Mouse (Mus musculus): ENCODE results near the gene St3gal4. TPM values are rescaled to one million over a fixed set of nuclear protein-coding genes. Genes with fewer than 3 reads are reported as not detected.

St3gal4 gene
- polyA plus RNA-seq, 1 experiment from 2014 or later: 10.7 TPM

DNA sequence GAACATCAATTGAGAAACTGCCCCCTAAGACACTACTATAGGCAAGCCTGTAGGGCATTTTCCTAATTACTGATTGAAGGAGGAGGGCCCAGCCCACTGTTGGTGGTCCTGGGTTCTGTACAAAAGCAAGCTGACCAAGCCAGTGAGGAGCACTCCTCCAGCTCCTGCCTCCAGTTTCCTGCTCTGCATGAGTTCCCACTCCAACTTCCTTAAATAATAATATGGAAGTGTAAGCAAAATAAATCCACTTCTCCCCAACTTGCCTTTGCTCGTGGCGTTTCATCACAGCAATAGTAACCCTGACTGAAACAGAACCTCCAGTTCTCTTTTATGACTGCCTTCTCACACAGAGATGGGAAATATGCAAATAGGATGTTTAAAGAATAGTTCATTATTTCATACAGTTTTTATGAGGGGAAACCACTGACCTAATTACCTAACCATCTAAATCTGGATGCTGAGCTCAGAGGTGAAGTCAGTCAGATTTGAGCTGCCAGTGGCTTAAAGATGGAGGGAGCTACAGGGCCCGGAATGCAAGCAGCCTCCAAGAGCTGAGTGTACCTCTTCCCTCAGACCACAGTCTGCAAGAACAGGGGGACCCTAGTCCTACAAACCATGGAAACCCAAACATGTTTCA lies 69.1 kb downstream of the St3gal4 start:
- Histone ChIP-seq H3K27me3 (ENCODE audit: low read depth, poor library complexity, severe bottlenecking) (no peaks in the 10 kb centered on the region), H3K4me1 (peaks cover 8% of the 10 kb centered on the region), H3K9me3 (replicated peaks) (no peaks in the 10 kb centered on the region), H3K27ac (replicated peaks) (no peak overlapping the region), H3K4me3 (no peak overlapping the region), H3K36me3 (peaks cover 28% of the 10 kb centered on the region)
- DNase-seq (ENCODE audit: low spot score): no peak
- 88% methylated on average over 3 of the region's 3 CpGs for WGBS

DNA sequence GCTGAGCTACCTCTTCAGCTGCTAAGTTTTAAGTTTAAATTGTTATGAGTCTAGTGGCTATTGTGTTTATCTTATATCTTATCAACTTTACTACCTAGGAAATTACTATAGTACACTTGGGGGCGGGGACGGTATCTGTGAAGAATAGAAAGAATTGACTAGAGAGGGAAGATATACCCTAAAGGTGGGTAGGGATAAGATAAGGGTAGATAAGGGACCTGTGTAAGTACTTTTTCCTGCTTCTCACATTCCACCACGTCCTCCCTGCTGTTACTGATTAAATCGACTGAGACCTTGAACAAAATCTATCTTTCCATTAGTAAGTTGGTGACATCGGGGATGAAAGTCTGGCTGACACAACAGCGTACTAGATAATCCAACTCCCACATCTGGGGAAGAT lies 70.6 kb downstream of the St3gal4 start:
- 92% methylated on average over 6 of the region's 6 CpGs for WGBS
- Histone ChIP-seq H3K9me3 (replicated peaks) (no peaks in the 10 kb centered on the region), H3K27ac (replicated peaks) (no peak overlapping the region), H3K4me3 (no peak overlapping the region), H3K27me3 (ENCODE audit: low read depth, poor library complexity, severe bottlenecking) (no peaks in the 10 kb centered on the region), H3K36me3 (peaks cover 28% of the 10 kb centered on the region), H3K4me1 (peaks cover 24% of the 10 kb centered on the region)
- DNase-seq (ENCODE audit: low spot score): no peak

DNA sequence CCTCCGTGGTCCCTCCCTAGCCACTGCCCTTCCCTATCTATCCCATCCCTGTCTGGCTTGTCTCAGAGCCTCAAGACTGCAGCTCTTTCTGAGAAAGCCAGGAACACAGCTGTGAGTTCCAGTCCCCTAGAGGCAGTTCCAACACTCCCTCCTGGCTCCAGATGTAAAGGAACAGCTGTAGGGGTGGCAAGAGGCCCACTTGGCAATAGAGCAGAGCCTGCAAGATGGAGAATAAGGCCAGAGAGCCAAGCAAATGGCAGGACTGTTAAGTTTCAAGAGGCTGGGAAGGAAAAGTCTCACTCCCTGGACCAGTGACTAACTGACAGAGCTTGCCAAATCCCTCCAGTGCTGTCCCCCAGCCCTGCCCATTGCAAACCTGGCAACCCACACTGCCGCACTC lies 73.3 kb downstream of the St3gal4 start:
- no peaks in the 10 kb centered on the region for H3K9me3 ChIP-seq (replicated peaks)
- H3K4me3 ChIP-seq: no peak overlapping the region
- peaks cover 26% of the 10 kb centered on the region for H3K4me1 ChIP-seq
- no peaks in the 10 kb centered on the region for H3K27me3 ChIP-seq (ENCODE audit: low read depth, poor library complexity, severe bottlenecking)
- H3K27ac ChIP-seq (replicated peaks): 0 out of 2 replicates have a peak overlapping the region, but pooled peaks have one; percentile 17
- 85% methylated on average over 2 of the region's 2 CpGs for WGBS
- H3K36me3 ChIP-seq: peaks cover 11% of the 10 kb centered on the region; the same call in 1 of the 2 replicates
- no peak for DNase-seq (ENCODE audit: low spot score)

DNA sequence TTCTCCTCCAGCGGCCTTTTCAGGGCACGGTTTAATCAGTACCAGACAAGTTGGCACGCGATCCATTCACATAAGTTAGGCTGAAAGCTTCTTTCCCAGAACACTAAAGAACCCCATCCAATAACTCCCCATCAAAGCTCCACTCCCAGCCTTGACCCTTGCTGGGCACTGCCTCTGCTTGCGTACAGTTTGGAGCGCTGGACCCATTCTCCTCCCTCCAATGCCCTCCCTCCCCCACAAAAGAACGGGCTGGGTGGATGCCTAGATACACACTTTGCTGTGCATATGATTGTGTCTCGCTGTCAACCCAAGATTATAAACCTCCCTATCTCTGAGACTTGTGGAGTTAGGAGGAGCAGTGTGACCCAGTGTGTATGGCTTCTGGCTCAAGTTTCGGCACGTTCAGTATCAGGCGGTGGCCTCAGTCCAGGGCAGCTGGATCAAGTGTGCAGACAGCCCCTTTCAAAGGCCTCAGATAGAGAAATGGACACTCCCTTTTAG lies 74.0 kb downstream of the St3gal4 start:
- DNase-seq (ENCODE audit: low spot score): no peak
- Histone ChIP-seq H3K9me3 (replicated peaks) (no peaks in the 10 kb centered on the region), H3K36me3 (peaks cover 11% of the 10 kb centered on the region; the same call in 1 of the 2 replicates), H3K4me3 (no peak overlapping the region), H3K4me1 (peaks cover 26% of the 10 kb centered on the region), H3K27me3 (ENCODE audit: low read depth, poor library complexity, severe bottlenecking) (no peaks in the 10 kb centered on the region), H3K27ac (replicated peaks) (peak overlapping the region; percentile 80; the same call in 1 of the 2 replicates)
- 78% methylated on average over 11 of the region's 11 CpGs for WGBS

DNA sequence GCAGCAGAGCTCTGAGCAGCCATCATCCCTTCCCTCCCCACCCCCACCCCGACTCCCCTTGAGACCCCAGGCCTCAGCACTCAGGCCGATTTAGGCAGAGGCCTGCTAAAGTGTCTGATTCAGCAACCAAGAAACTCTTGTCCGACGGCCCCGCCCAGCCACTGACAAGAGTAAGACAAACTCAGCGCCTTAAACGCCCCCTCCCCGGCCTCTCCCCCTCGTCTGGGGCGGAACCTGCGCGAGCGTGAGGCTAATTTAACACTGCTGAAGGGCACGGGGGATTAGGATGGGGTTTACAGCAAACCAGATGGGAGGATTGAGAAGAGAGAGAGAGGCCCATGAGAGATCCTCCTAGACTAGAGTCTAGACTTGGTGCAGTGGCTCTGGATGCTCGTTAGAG lies 74.6 kb downstream of the St3gal4 start:
- peak; percentile 65 for DNase-seq (ENCODE audit: low spot score)
- no peaks in the 10 kb centered on the region for H3K27me3 ChIP-seq (ENCODE audit: low read depth, poor library complexity, severe bottlenecking)
- H3K9me3 ChIP-seq (replicated peaks): no peaks in the 10 kb centered on the region
- H3K27ac ChIP-seq (replicated peaks): peak overlapping the region; percentile 80
- peaks cover 11% of the 10 kb centered on the region; the same call in 1 of the 2 replicates for H3K36me3 ChIP-seq
- 6% methylated on average over 15 of the region's 15 CpGs for WGBS
- peak overlapping the region; percentile 23; the same call in 1 of the 2 replicates for H3K4me3 ChIP-seq
- peaks cover 26% of the 10 kb centered on the region for H3K4me1 ChIP-seq

DNA sequence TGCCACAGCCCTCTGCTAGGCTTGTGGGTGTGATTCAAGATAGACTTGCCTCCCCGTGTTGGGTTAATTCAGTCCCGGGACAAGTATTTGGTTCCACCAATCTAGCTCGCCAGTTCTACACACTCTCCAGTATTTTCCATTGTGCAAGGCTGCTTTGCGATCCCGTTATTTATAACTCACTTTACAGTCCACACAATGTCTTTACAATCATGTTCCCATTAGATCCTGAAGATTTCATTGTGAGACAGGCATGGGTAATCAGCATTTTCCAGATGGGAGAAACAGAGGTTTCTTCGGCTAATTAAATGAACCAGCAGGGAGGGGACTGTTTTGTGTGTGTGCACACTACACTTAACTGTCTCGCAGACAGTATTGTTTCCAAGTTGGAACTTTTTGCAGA lies 75.4 kb downstream of the St3gal4 start:
- DNase-seq (ENCODE audit: low spot score): no peak
- Histone ChIP-seq H3K36me3 (peaks cover 11% of the 10 kb centered on the region; the same call in 1 of the 2 replicates), H3K9me3 (replicated peaks) (no peaks in the 10 kb centered on the region), H3K4me3 (no peak overlapping the region), H3K4me1 (peaks cover 26% of the 10 kb centered on the region), H3K27me3 (ENCODE audit: low read depth, poor library complexity, severe bottlenecking) (no peaks in the 10 kb centered on the region), H3K27ac (replicated peaks) (peak overlapping the region; percentile 80)
- WGBS: 79% methylated on average over 7 of the region's 7 CpGs

DNA sequence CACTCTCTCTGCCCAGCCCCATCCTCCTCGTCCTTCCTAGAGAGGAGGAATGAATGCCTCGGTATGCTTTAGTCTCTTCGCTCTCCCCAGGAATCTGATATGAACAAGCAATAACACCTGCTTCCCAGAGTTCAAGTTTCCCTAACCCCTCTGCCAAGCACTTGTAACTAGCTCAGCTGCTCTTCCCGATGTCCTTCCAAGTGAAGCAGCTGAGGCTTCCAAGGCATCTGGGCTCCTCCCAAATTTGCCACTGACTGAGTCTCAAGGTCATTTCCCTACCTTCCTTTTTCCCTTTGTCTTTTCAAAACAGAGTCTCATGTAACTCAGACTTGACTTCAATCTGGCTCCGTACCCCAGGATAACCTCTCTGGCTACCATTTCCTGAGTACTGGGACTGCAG lies 77.6 kb downstream of the St3gal4 start:
- Histone ChIP-seq H3K36me3 (no peaks in the 10 kb centered on the region), H3K9me3 (replicated peaks) (no peaks in the 10 kb centered on the region; the same call in 1 of the 2 replicates), H3K27ac (replicated peaks) (no peak overlapping the region), H3K4me1 (peaks cover 26% of the 10 kb centered on the region), H3K4me3 (no peak overlapping the region), H3K27me3 (ENCODE audit: low read depth, poor library complexity, severe bottlenecking) (no peaks in the 10 kb centered on the region)
- WGBS: 72% methylated on average over 5 of the region's 5 CpGs
- no peak for DNase-seq (ENCODE audit: low spot score)

DNA sequence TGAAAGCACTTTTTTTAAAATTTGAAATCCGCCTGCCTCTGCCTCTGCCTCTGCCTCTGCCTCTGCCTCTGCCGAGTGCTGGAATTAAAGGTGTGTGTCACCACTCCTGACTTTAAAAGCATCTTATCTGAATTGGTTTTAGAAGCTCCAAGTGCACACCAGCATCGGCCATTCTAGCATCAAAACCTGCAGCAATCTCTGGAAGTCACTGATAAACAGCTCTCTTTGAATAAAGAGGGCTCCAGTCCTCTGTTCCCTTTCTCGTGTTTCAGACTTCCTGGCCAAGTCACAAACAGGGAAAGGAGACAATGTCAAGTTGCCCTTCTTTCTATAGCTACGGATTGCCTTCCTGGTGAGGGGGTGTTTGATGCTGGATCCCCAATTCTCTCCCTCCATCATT lies 79.2 kb downstream of the St3gal4 start:
- WGBS: 77% methylated on average over 5 of the region's 5 CpGs
- Histone ChIP-seq H3K27me3 (ENCODE audit: low read depth, poor library complexity, severe bottlenecking) (no peaks in the 10 kb centered on the region), H3K4me3 (no peak overlapping the region), H3K36me3 (no peaks in the 10 kb centered on the region), H3K9me3 (replicated peaks) (no peaks in the 10 kb centered on the region; the same call in 1 of the 2 replicates), H3K4me1 (peaks cover 21% of the 10 kb centered on the region), H3K27ac (replicated peaks) (no peak overlapping the region)
- DNase-seq (ENCODE audit: low spot score): no peak

DNA sequence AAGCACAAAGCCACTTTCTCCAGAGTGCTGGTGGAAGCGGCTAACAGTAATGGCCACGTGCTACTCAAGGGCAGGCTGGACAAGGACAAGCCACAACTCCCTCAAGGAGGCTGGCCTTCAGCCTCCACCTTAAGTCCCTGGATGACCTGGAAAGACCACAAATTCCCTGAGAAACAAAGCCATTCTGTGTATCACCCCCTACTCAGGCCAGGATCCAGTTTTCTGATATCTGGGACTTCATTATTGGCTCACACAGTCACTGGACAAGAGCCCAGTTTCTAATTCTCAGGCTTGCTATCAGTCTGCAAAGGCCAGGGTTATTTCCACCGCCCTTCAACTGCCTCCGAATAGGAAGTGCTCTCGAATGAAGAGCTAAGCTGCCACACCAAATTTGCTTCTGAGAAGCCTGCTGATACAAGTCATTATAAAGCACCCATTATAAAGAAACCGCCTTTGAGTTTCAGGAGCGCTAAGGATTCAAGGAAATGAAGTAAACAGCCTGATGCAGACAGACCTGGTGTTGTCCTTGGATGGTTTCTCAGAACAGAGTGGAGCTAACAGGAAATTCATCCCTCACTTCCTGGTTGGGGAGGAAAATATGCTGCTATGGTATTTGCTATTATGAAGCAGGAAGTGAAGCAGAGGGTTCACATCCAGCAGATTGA lies 80.0 kb downstream of the St3gal4 start:
- Histone ChIP-seq H3K4me3 (no peak overlapping the region), H3K4me1 (peaks cover 15% of the 10 kb centered on the region), H3K36me3 (no peaks in the 10 kb centered on the region), H3K27me3 (ENCODE audit: low read depth, poor library complexity, severe bottlenecking) (no peaks in the 10 kb centered on the region), H3K27ac (replicated peaks) (peak overlapping the region; percentile 33; the same call in 1 of the 2 replicates), H3K9me3 (replicated peaks) (no peaks in the 10 kb centered on the region; the same call in 1 of the 2 replicates)
- DNase-seq (ENCODE audit: low spot score): no peak
- WGBS: 80% methylated on average over 7 of the region's 7 CpGs

DNA sequence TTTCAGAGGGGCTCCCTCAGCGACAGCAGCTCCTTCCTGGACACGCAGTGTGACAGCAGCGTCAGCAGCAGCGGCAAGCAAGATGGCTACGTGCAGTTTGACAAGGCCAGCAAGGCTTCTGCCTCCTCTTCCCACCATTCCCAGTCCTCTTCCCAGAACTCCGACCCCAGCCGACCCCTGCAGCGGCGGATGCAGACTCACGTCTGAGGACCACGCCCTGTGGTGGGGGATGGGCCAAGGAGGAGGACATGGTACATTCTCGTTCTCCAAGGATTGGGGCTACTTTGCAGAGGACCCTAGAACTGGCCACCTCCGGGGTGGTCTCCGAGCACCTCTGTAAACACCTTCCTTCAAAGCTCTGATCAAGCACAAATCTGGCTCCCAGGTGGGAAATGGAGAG lies 84.0 kb downstream of the St3gal4 start:
- WGBS: 52% methylated on average over 14 of the region's 14 CpGs
- no peak for DNase-seq (ENCODE audit: low spot score)
- H3K4me1 ChIP-seq: peaks cover 12% of the 10 kb centered on the region; the same call in 1 of the 2 replicates
- H3K36me3 ChIP-seq: no peaks in the 10 kb centered on the region
- H3K27ac ChIP-seq (replicated peaks): no peak overlapping the region
- H3K4me3 ChIP-seq: no peak overlapping the region
- no peaks in the 10 kb centered on the region; the same call in 1 of the 2 replicates for H3K9me3 ChIP-seq (replicated peaks)
- no peaks in the 10 kb centered on the region for H3K27me3 ChIP-seq (ENCODE audit: low read depth, poor library complexity, severe bottlenecking)

DNA sequence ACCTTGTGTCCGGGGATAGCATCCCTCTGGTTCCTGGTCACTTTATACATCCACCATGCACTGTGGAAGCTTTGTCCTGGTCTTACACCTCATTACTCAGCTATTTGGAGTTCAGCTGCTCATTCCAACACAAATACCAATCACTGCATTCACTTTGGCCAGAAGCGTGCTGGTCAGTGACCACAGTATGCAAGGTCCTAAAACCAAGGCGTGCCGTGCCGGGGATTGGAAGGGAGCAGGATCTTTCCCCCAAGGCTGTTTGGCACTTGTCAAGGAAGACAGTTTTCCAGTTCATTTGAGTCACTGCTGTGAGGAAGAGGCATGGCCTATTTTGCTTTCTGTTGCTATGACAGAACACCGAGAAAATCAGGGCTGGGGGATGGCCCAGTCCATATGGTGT lies 86.6 kb downstream of the St3gal4 start:
- no peak for DNase-seq (ENCODE audit: low spot score)
- WGBS: 81% methylated on average over 6 of the region's 6 CpGs

DNA sequence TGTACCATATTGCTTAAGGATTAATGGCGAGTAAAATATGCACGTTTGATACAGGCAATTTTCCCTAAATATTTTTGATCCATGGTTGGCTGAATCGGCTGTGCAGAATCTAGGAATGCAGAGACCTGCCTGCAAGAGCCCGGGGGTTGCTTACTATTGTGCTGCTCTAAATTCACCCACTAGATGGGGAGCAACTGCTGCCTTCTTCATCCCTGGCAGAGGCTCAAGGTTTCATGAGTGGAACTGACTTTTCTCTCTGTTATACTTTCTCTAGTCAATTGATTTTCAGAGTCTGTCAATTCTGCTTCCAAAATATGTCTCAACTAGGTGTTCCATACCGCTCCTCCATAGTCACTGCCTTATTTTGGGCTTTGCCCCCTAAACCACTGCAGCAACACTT lies 88.2 kb downstream of the St3gal4 start:
- no peak overlapping the region for H3K4me3 ChIP-seq
- H3K36me3 ChIP-seq: no peaks in the 10 kb centered on the region
- H3K27ac ChIP-seq (replicated peaks): no peak overlapping the region
- no peaks in the 10 kb centered on the region for H3K9me3 ChIP-seq (replicated peaks)
- peaks cover 4% of the 10 kb centered on the region for H3K27me3 ChIP-seq (ENCODE audit: low read depth, poor library complexity, severe bottlenecking)
- 85% methylated on average over 5 of the region's 5 CpGs for WGBS
- no peak for DNase-seq (ENCODE audit: low spot score)
- H3K4me1 ChIP-seq: peaks cover 12% of the 10 kb centered on the region; the same call in 1 of the 2 replicates

More for the DNA sequence above, 86.6 kb downstream of the St3gal4 start:
- Histone ChIP-seq H3K9me3 (replicated peaks) (no peaks in the 10 kb centered on the region; the same call in 1 of the 2 replicates), H3K27ac (replicated peaks) (no peak overlapping the region), H3K36me3 (no peaks in the 10 kb centered on the region), H3K4me1 (peaks cover 12% of the 10 kb centered on the region; the same call in 1 of the 2 replicates), H3K27me3 (ENCODE audit: low read depth, poor library complexity, severe bottlenecking) (no peaks in the 10 kb centered on the region), H3K4me3 (no peak overlapping the region)
